Mouse (Mus musculus) lung, postnatal 0 days (tissue): ENCODE measurements at regions not wholly inside any gene's neighbourhood (a gene's known extent, or its start where the extent isn't known, plus 50 kb on each side); places are given as distances from the start of the nearest gene placed in this dataset.

ENCODE experiments used
- CTCF ChIP-seq: IDR thresholded peaks from 2 replicates; pipeline ENCODE4 v1.5.1; 2016; ENCODE audit warnings: antibody characterized with exemption, mild to moderate bottlenecking
- EP300 ChIP-seq: IDR thresholded peaks from 2 replicates; pipeline ENCODE4 v1.6.1; 2016; ENCODE audit warnings: antibody characterized with exemption, mild to moderate bottlenecking, control low read depth

GRCm38 (mm10) chr1:185699758-185700157, 245.1 kb downstream of the Slc30a10 start:
- no peak for TF ChIP-seq EP300
- TF ChIP-seq CTCF = no peak
